ENCODE assay signal across 18 mouse cellular contexts in the genomic region with DNA sequence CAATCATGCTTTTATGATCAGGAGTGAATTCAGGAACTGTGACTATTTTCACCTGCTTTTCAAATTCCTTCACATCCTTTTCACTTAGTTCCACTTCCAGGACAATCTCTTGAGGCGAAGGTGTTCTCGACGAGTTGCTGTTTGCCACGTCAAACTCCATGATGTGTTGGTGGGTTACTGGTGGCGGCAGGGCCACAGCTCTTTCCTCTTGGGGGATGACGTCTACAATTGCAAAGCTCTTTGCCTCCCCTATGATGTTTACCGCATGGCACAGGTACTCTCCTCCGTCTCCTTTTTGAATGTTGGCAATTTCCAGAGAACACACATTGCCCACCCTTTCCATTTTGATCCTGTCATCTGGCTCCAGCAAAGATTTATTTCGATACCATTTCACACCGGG.
A peak's percentile ranks its signal among the peaks of the same experiment; 100 is the strongest.
DNase-seq lines count a peak whose midpoint lies in the region; TF ChIP-seq lines count a peak whose summit lies in the region.
"Had no signal": no experiment of that assay in that cellular context is flagged by ENCODE, and none has a peak within 500 bp of the region (broad histone marks: within the 10 kb centered on the region; RNA-seq: fewer than 3 reads in every experiment).

No protein-coding gene starts in this region.

- TF ChIP-seq CTCF in heart, adult 2 months (IDR thresholded peaks at IDR 0.05), result no peak
- no peak for TF ChIP-seq CTCF in testis, adult 2 months (IDR thresholded peaks at IDR 0.05; ENCODE audit: control insufficient read depth, insufficient read depth, insufficient replicate concordance, low read depth, low read length)

- H3K4me3 ChIP-seq in heart, adult 2 months, result no peak overlapping the region
- peak overlapping the region; percentile 44 for H3K4me3 ChIP-seq in testis, adult 2 months (ENCODE audit: control insufficient read depth, low read depth, low read length)
- H3K4me3 ChIP-seq in myocyte, result no peak overlapping the region

- DNase-seq in heart, adult 11 months, result peak; percentile 78
- no peak for DNase-seq in heart, adult 2 months
- DNase-seq in testis, postnatal 14 days (ENCODE audit: low spot score), result no peak
- DNase-seq in cerebellum, adult 11-12 months, result no peak
- DNase-seq: adrenal gland, adult 2 months; adrenal gland, adult 8-10 months; adrenal gland, postnatal 10 days; adrenal gland, postnatal 14 days; adrenal gland, postnatal 25 days; adrenal gland, postnatal 36 days; B cell, adult 2 months; cerebellum, adult 11 months; cerebellum, adult 18-20 months; cerebellum, adult 2 months had no signal

- WGBS in heart, adult 2 months, result 78% methylated on average over 10 of the region's 10 CpGs

- H3K79me2 ChIP-seq in heart, adult 2 months (replicated peaks; ENCODE audit: control insufficient read depth, insufficient read depth, low read length), result no peaks in the 10 kb centered on the region
- no peaks in the 10 kb centered on the region for H3K79me2 ChIP-seq in myocyte (ENCODE audit: control insufficient read depth, insufficient read depth)

- H3K27me3 ChIP-seq in heart, adult 2 months (ENCODE audit: control insufficient read depth, insufficient read depth, low read length), result no peaks in the 10 kb centered on the region
- no peaks in the 10 kb centered on the region for H3K27me3 ChIP-seq in testis, adult 2 months (ENCODE audit: control insufficient read depth, insufficient read depth, low read length)
- no peaks in the 10 kb centered on the region for H3K27me3 ChIP-seq in myocyte (ENCODE audit: control insufficient read depth, insufficient read depth, insufficient read length)
- H3K27me3 ChIP-seq: CH12.LX had no signal

- H3K4me2 ChIP-seq in myocyte (ENCODE audit: low read depth), result no peak overlapping the region

- no peak overlapping the region for H3ac ChIP-seq in myocyte (ENCODE audit: control insufficient read depth, insufficient read length)

- no peak overlapping the region for H3K27ac ChIP-seq in heart, adult 2 months
- H3K27ac ChIP-seq in testis, adult 2 months (ENCODE audit: control insufficient read depth, insufficient read depth, low read depth, low read length), result no peak overlapping the region

- no peak overlapping the region for H3K9ac ChIP-seq in heart, adult 2 months (ENCODE audit: low read depth, low read length)

- peaks cover 34% of the 10 kb centered on the region for H3K36me3 ChIP-seq in heart, adult 2 months (ENCODE audit: control insufficient read depth, insufficient read depth, low read length)
- H3K36me3 ChIP-seq in testis, adult 2 months (ENCODE audit: control insufficient read depth, insufficient read depth, low read length), result no peaks in the 10 kb centered on the region
- peaks cover 32% of the 10 kb centered on the region for H3K36me3 ChIP-seq in myocyte (ENCODE audit: control insufficient read depth, insufficient read depth)
- H3K36me3 ChIP-seq: G1E had no signal

- intact Hi-C loops in heart, adult 2 months (cut with DNase I), result no loop called here

- TF ChIP-seq EP300 in heart, adult 2 months (IDR thresholded peaks at IDR 0.05; ENCODE audit: insufficient read depth, low read depth, low read length), result no peak

- H3K4me1 ChIP-seq in heart, adult 2 months (ENCODE audit: control insufficient read depth, insufficient read depth, low read length), result no peaks in the 10 kb centered on the region
- peaks cover 2% of the 10 kb centered on the region for H3K4me1 ChIP-seq in testis, adult 2 months (ENCODE audit: control insufficient read depth, insufficient read depth, low read length)

- TF ChIP-seq POLR2A in heart, adult 2 months (IDR thresholded peaks at IDR 0.05; ENCODE audit: insufficient read depth, low read depth, low read length), result no peak
- TF ChIP-seq POLR2A in testis, adult 2 months (IDR thresholded peaks at IDR 0.05; ENCODE audit: control insufficient read depth, low read depth, low read length), result no peak
- TF ChIP-seq POLR2A in myocyte (IDR thresholded peaks at IDR 0.05; ENCODE audit: insufficient read length, low read depth), result peak; percentile 36

TF ChIP-seq in myocyte, 11 proteins besides CTCF, POLR2A, EP300 and RAD21:
- TF ChIP-seq TCF3 (IDR thresholded peaks at IDR 0.05; ENCODE audit: insufficient read length, low read depth) (no peak), MYOG (IDR thresholded peaks at IDR 0.05; ENCODE audit: control insufficient read depth in 1 of 3, insufficient read depth in 1 of 3, insufficient read length in 2 of 3, low read depth in 2 of 3) (no peak), POLR2AphosphoS2 (IDR thresholded peaks at IDR 0.05; ENCODE audit: insufficient read length, low read depth) (peak; percentile 86), MAX (IDR thresholded peaks at IDR 0.05; ENCODE audit: low read depth) (no peak), CEBPB (IDR thresholded peaks at IDR 0.05; ENCODE audit: insufficient read depth, poor library complexity, severe bottlenecking) (no peak)
